Mouse (Mus musculus) liver, postnatal 0 days (tissue): ENCODE measurements around the gene Herc3.

Experiments used
- CTCF ChIP-seq: sonication (generic); IDR thresholded peaks from 2 replicates; pipeline ENCODE4 v1.5.1; 2016; ENCODE audit warnings: antibody characterized with exemption, low read depth
- EP300 ChIP-seq: IDR thresholded peaks from 2 replicates; pipeline ENCODE4 v1.6.1; 2016; ENCODE audit warnings: antibody characterized with exemption, low read depth, mild to moderate bottlenecking

DNA sequence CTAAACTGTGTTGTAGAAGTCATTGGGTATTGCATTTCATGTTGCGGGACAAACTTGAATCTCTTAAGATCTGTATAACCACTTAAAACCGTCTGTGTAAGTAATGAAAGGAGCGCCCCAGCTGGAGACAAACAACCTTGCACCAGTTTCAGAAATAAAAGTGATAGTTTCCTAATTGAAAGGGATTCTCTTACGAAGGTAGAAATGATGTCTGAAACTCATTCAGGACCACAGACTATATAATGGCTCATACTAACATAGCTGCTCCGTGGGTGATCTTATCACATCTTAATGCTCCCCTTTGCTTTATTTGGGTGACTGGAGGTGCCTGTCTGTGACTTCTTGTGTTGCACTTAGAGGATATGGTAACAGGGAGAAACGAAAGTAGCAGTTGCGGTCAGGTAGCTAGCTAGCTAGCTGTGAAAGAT lies 1.3 kb downstream of the Herc3 start:
- TF ChIP-seq CTCF (no peak), EP300 (no peak)
